Mouse (Mus musculus) kidney, postnatal 0 days (tissue): ENCODE measurements around the gene Mis18a. TPM values are rescaled to one million over a fixed set of nuclear protein-coding genes. Genes with fewer than 3 reads are reported as not detected.
A peak's percentile ranks its signal among the peaks of the same experiment; 100 is the strongest.

ENCODE experiments used
- ATAC-seq: fragments of 200-750 bp; cut with Nextera tagmentation; replicated peaks from 2 replicates; pipeline ENCODE4 v1.8.0; 2017; ENCODE audit warnings: low read depth, moderate number of reproducible peaks, moderate TSS enrichment, moderate library complexity; ENCODE audit not compliant: low FRiP score
- DNase-seq: peaks from one replicate; pipeline ENCODE4 v3.0.0-alpha.2; 2016; ENCODE audit warnings: low spot score
- H3K27ac ChIP-seq: fragments of 300-500 bp; sonication (generic); 2 replicates; pipeline ENCODE4 v1.5.1; 2014; ENCODE audit warnings: mild to moderate bottlenecking
- H3K27me3 ChIP-seq: fragments of 300-500 bp; sonication (generic); 2 replicates; pipeline ENCODE4 v1.6.1; 2014; ENCODE audit warnings: low read length, mixed read lengths; ENCODE audit not compliant: insufficient read depth
- H3K36me3 ChIP-seq: fragments of 300-500 bp; sonication (generic); 2 replicates; pipeline ENCODE4 v1.6.1; 2014; ENCODE audit warnings: low read length, mixed read lengths; ENCODE audit not compliant: insufficient read depth
- H3K4me1 ChIP-seq: fragments of 300-500 bp; sonication (generic); replicated peaks from 2 replicates; pipeline ENCODE4 v1.6.1; 2014; ENCODE audit warnings: antibody characterized with exemption, low read length, mixed read lengths; ENCODE audit not compliant: insufficient read depth
- H3K4me2 ChIP-seq: fragments of 300-500 bp; sonication (generic); 2 replicates; pipeline ENCODE4 v1.6.1; 2014; ENCODE audit warnings: mild to moderate bottlenecking, low read length, moderate library complexity, mixed read lengths
- H3K4me3 ChIP-seq: fragments of 300-500 bp; sonication (generic); replicated peaks from 2 replicates; pipeline ENCODE4 v1.5.1; 2014; ENCODE audit warnings: low read depth, low read length
- H3K9ac ChIP-seq: fragments of 300-500 bp; sonication (generic); 2 replicates; pipeline ENCODE4 v1.6.1; 2014; ENCODE audit warnings: low read depth, low read length
- H3K9me3 ChIP-seq: fragments of 300-500 bp; sonication (generic); replicated peaks from 2 replicates; pipeline ENCODE4 v1.6.1; 2016; ENCODE audit warnings: low read length, inconsistent platforms, mixed read lengths
- CTCF ChIP-seq: IDR thresholded peaks from 2 replicates; pipeline ENCODE4 v1.5.1; 2016; ENCODE audit warnings: antibody characterized with exemption, low read depth, mild to moderate bottlenecking, moderate library complexity
- WGBS: fragments of 180-500 bp; shearing (Covaris S2); extraction: QIAGEN DNeasy Blood & Tissue Kit; methylation state at CpG from one replicate; pipeline ENCODE4 v1.1.7; 2014; 5-methylcytosine and 5-hydroxymethylcytosine counted together
- polyA plus RNA-seq: library from polyadenylated mRNA; unstranded; fragments of >200 nt; fragmentation: Nextera tagmentation; extraction: Ambion mirVana; gene quantifications from 2 replicates; pipeline ENCODE4 v1.2.1, GENCODE M21; 2015

Gene Mis18a
- polyA plus RNA-seq, 1 experiment from 2014 or later, result 41.4 TPM

- H3K27me3 ChIP-seq, result no peaks in the 10 kb centered on the region
- H3K4me2 ChIP-seq, result no peak overlapping the region
- H3K9me3 ChIP-seq, result no peaks in the 10 kb centered on the region
- WGBS, result 32% methylated on average over 3 of the region's 3 CpGs
- ATAC-seq (no peak), DNase-seq (peak; percentile 39)
- no peak overlapping the region for H3K27ac ChIP-seq
- H3K4me3 ChIP-seq, result no peak overlapping the region
- H3K9ac ChIP-seq, result no peak overlapping the region
- H3K4me1 ChIP-seq, result 0 out of 2 replicates have a peak, but pooled peaks cover 6% of the 10 kb centered on the region
- no peaks in the 10 kb centered on the region for H3K36me3 ChIP-seq
- no peak for TF ChIP-seq CTCF
Observed at GRCm38 (mm10) chr16:90706279-90706678, 20.9 kb downstream of the Mis18a start.

GRCm38 (mm10) chr16:90704161-90704825 is 22.9 kb downstream of the Mis18a start:
- 0 out of 2 replicates have a peak, but pooled peaks cover 6% of the 10 kb centered on the region for H3K4me1 ChIP-seq
- DNase-seq, result no peak

GRCm38 (mm10) chr16:90703646-90704045 is 23.6 kb downstream of the Mis18a start:
- 2% methylated on average over 1 of the region's 1 CpGs for WGBS
- no peak for DNase-seq
- Histone ChIP-seq H3K4me1 (0 out of 2 replicates have a peak, but pooled peaks cover 6% of the 10 kb centered on the region), H3K4me3 (no peak overlapping the region), H3K4me2 (no peak overlapping the region), H3K9me3 (no peaks in the 10 kb centered on the region), H3K27me3 (no peaks in the 10 kb centered on the region), H3K27ac (no peak overlapping the region), H3K9ac (no peak overlapping the region), H3K36me3 (no peaks in the 10 kb centered on the region)
- TF ChIP-seq CTCF, result no peak
- ATAC-seq, result no peak

More at GRCm38 (mm10) chr16:90704161-90704825, 22.9 kb downstream of the Mis18a start:
- TF ChIP-seq CTCF, result no peak
- H3K4me3 ChIP-seq, result no peak overlapping the region
- no peaks in the 10 kb centered on the region for H3K9me3 ChIP-seq
- WGBS, result 35% methylated on average over 13 of the region's 13 CpGs
- no peaks in the 10 kb centered on the region for H3K27me3 ChIP-seq
- no peak; the same call in 1 of the 2 replicates for ATAC-seq
- H3K27ac ChIP-seq, result no peak overlapping the region
- H3K4me2 ChIP-seq, result no peak overlapping the region
- no peak overlapping the region for H3K9ac ChIP-seq
- no peaks in the 10 kb centered on the region for H3K36me3 ChIP-seq

GRCm38 (mm10) chr16:90701541-90701940 is 25.7 kb downstream of the Mis18a start:
- TF ChIP-seq CTCF, result no peak
- DNase-seq (no peak), ATAC-seq (no peak)
- Histone ChIP-seq H3K27ac (no peak overlapping the region), H3K4me2 (no peak overlapping the region), H3K4me3 (no peak overlapping the region), H3K4me1 (0 out of 2 replicates have a peak, but pooled peaks cover 6% of the 10 kb centered on the region), H3K27me3 (no peaks in the 10 kb centered on the region), H3K9me3 (no peaks in the 10 kb centered on the region), H3K9ac (no peak overlapping the region), H3K36me3 (no peaks in the 10 kb centered on the region)
- WGBS, result 95% methylated on average over 2 of the region's 2 CpGs

- Histone ChIP-seq H3K27me3 (no peaks in the 10 kb centered on the region), H3K27ac (no peak overlapping the region), H3K4me1 (0 out of 2 replicates have a peak, but pooled peaks cover 6% of the 10 kb centered on the region), H3K4me2 (no peak overlapping the region), H3K9ac (no peak overlapping the region), H3K36me3 (no peaks in the 10 kb centered on the region), H3K9me3 (no peaks in the 10 kb centered on the region), H3K4me3 (no peak overlapping the region)
- ATAC-seq (no peak), DNase-seq (no peak)
- TF ChIP-seq CTCF, result no peak
- 79% methylated on average over 14 of the region's 14 CpGs for WGBS
Observed at GRCm38 (mm10) chr16:90699390-90699789, 27.8 kb downstream of the Mis18a start.

GRCm38 (mm10) chr16:90696306-90696705 is 30.9 kb downstream of the Mis18a start:
- ATAC-seq (no peak), DNase-seq (no peak)
- H3K4me2 ChIP-seq, result no peak overlapping the region
- no peak overlapping the region for H3K27ac ChIP-seq
- no peak for TF ChIP-seq CTCF
- no peaks in the 10 kb centered on the region for H3K36me3 ChIP-seq
- H3K4me3 ChIP-seq, result no peak overlapping the region
- 84% methylated on average over 9 of the region's 9 CpGs for WGBS
- no peak overlapping the region for H3K9ac ChIP-seq
- no peaks in the 10 kb centered on the region for H3K27me3 ChIP-seq
- H3K4me1 ChIP-seq, result no peaks in the 10 kb centered on the region
- no peaks in the 10 kb centered on the region for H3K9me3 ChIP-seq
